Mouse (Mus musculus): ENCODE results near the gene Rps9. TPM values are rescaled to one million over a fixed set of nuclear protein-coding genes. Genes with fewer than 3 reads are reported as not detected.
"Not testable (repeated sequence)": the region's sequence is repeated elsewhere in the genome, so short reads cannot be mapped to it uniquely, and the experiment has no call there.

Rps9 gene
- polyA plus RNA-seq, 1 experiment from 2014 or later = 1,214 TPM

GRCm38 (mm10) chr7:3692987-3693808, 10.6 kb upstream of the Rps9 start, which contains the start of gene Mboat7:
Gene Mboat7 (minus strand): TSS chr7:3693523.
- Histone ChIP-seq H3K27ac (ENCODE audit: low read depth, low read length) (peak within 1 kb of the TSS; percentile 77), H3K27me3 (ENCODE audit: control insufficient read depth, insufficient read depth, low read length) (no peaks in the 10 kb centered on the region), H3K9me3 (ENCODE audit: control insufficient read depth, low read length) (no peaks in the 10 kb centered on the region), H3K4me3 (ENCODE audit: low read depth, low read length) (peak within 1 kb of the TSS; percentile 64), H3K4me1 (replicated peaks; ENCODE audit: control insufficient read depth, insufficient read depth, low read length) (peaks cover 3% of the 10 kb centered on the region; the same call in 1 of the 2 replicates), H3K9ac (ENCODE audit: low read length) (peak within 1 kb of the TSS; percentile 83), H3K4me2 (ENCODE audit: low read depth, low read length, severe bottlenecking) (peak within 1 kb of the TSS; percentile 89), H3K36me3 (ENCODE audit: control insufficient read depth, insufficient read depth, low read length) (no peaks in the 10 kb centered on the region; the same call in 1 of the 2 replicates)
- WGBS = under 1% methylated on average over 55 of the region's 55 CpGs
- peak; percentile 96 for DNase-seq (ENCODE audit: low spot score)
- ATAC-seq (replicated peaks; ENCODE audit: low FRiP score) = peak; percentile 88

GRCm38 (mm10) chr7:3693809-3694075, 10.1 kb upstream of the Rps9 start:
- WGBS = 0% methylated on average over 18 of the region's 18 CpGs
- Histone ChIP-seq H3K27me3 (ENCODE audit: control insufficient read depth, insufficient read depth, low read length) (no peaks in the 10 kb centered on the region), H3K9ac (ENCODE audit: low read length) (peak overlapping the region; percentile 75), H3K9me3 (ENCODE audit: control insufficient read depth, low read length) (no peaks in the 10 kb centered on the region), H3K4me3 (ENCODE audit: low read depth, low read length) (peak overlapping the region; percentile 64), H3K36me3 (ENCODE audit: control insufficient read depth, insufficient read depth, low read length) (no peaks in the 10 kb centered on the region; the same call in 1 of the 2 replicates), H3K27ac (ENCODE audit: low read depth, low read length) (peak overlapping the region; percentile 77), H3K4me2 (ENCODE audit: low read depth, low read length, severe bottlenecking) (peak overlapping the region; percentile 89), H3K4me1 (replicated peaks; ENCODE audit: control insufficient read depth, insufficient read depth, low read length) (peaks cover 3% of the 10 kb centered on the region; the same call in 1 of the 2 replicates)
- ATAC-seq (replicated peaks; ENCODE audit: low FRiP score) = no peak; the same call in 1 of the 2 replicates
- DNase-seq (ENCODE audit: low spot score) = no peak

GRCm38 (mm10) chr7:3694076-3694948, 9.5 kb upstream of the Rps9 start:
- Histone ChIP-seq H3K4me3 (ENCODE audit: low read depth, low read length) (peak overlapping the region; percentile 64), H3K4me2 (ENCODE audit: low read depth, low read length, severe bottlenecking) (peak overlapping the region; percentile 89), H3K27ac (ENCODE audit: low read depth, low read length) (peak overlapping the region; percentile 77), H3K27me3 (ENCODE audit: control insufficient read depth, insufficient read depth, low read length) (no peaks in the 10 kb centered on the region), H3K4me1 (replicated peaks; ENCODE audit: control insufficient read depth, insufficient read depth, low read length) (peaks cover 3% of the 10 kb centered on the region; the same call in 1 of the 2 replicates), H3K9me3 (ENCODE audit: control insufficient read depth, low read length) (no peaks in the 10 kb centered on the region), H3K9ac (ENCODE audit: low read length) (peak overlapping the region; percentile 75), H3K36me3 (ENCODE audit: control insufficient read depth, insufficient read depth, low read length) (no peaks in the 10 kb centered on the region; the same call in 1 of the 2 replicates)
- peak; percentile 84 for DNase-seq (ENCODE audit: low spot score)
- ATAC-seq (replicated peaks; ENCODE audit: low FRiP score) = peak; percentile 67
- WGBS = under 1% methylated on average over 52 of the region's 55 CpGs

- not testable (repeated sequence) for H3K36me3 ChIP-seq (ENCODE audit: control insufficient read depth, insufficient read depth, low read length); ATAC-seq (replicated peaks; ENCODE audit: low FRiP score); DNase-seq (ENCODE audit: low spot score); H3K4me1 ChIP-seq (replicated peaks; ENCODE audit: control insufficient read depth, insufficient read depth, low read length); H3K27me3 ChIP-seq (ENCODE audit: control insufficient read depth, insufficient read depth, low read length); H3K9me3 ChIP-seq (ENCODE audit: control insufficient read depth, low read length)
- Histone ChIP-seq H3K4me3 (ENCODE audit: low read depth, low read length) (peak overlapping the region; percentile 64), H3K9ac (ENCODE audit: low read length) (peak overlapping the region; percentile 75), H3K4me2 (ENCODE audit: low read depth, low read length, severe bottlenecking) (peak overlapping the region; percentile 89), H3K27ac (ENCODE audit: low read depth, low read length) (peak overlapping the region; percentile 77; the same call in 1 of the 2 replicates)
- WGBS = 11% methylated on average over 9 of the region's 9 CpGs
Measured at GRCm38 (mm10) chr7:3694949-3695305, 8.9 kb upstream of the Rps9 start.

GRCm38 (mm10) chr7:3698471-3698870, 5.3 kb upstream of the Rps9 start:
- no peaks in the 10 kb centered on the region; the same call in 1 of the 2 replicates for H3K36me3 ChIP-seq (ENCODE audit: control insufficient read depth, insufficient read depth, low read length)
- H3K27ac ChIP-seq (ENCODE audit: low read depth, low read length) = no peak overlapping the region
- DNase-seq (ENCODE audit: low spot score) (no peak), ATAC-seq (replicated peaks; ENCODE audit: low FRiP score) (no peak)
- 94% methylated on average over 6 of the region's 6 CpGs for WGBS
- no peaks in the 10 kb centered on the region for H3K9me3 ChIP-seq (ENCODE audit: control insufficient read depth, low read length)
- H3K4me1 ChIP-seq (replicated peaks; ENCODE audit: control insufficient read depth, insufficient read depth, low read length) = no peaks in the 10 kb centered on the region
- no peaks in the 10 kb centered on the region for H3K27me3 ChIP-seq (ENCODE audit: control insufficient read depth, insufficient read depth, low read length)
- no peak overlapping the region for H3K4me2 ChIP-seq (ENCODE audit: low read depth, low read length, severe bottlenecking)
- no peak overlapping the region for H3K9ac ChIP-seq (ENCODE audit: low read length)
- no peak overlapping the region for H3K4me3 ChIP-seq (ENCODE audit: low read depth, low read length)

- 18% methylated on average over 6 of the region's 6 CpGs for WGBS
- Histone ChIP-seq H3K27ac (ENCODE audit: low read depth, low read length) (peak overlapping the region; percentile 66; the same call in 1 of the 2 replicates), H3K4me2 (ENCODE audit: low read depth, low read length, severe bottlenecking) (peak overlapping the region; percentile 78), H3K9ac (ENCODE audit: low read length) (peak overlapping the region; percentile 88), H3K27me3 (ENCODE audit: control insufficient read depth, insufficient read depth, low read length) (no peaks in the 10 kb centered on the region), H3K9me3 (ENCODE audit: control insufficient read depth, low read length) (no peaks in the 10 kb centered on the region), H3K36me3 (ENCODE audit: control insufficient read depth, insufficient read depth, low read length) (peaks cover 2% of the 10 kb centered on the region; the same call in 1 of the 2 replicates), H3K4me3 (ENCODE audit: low read depth, low read length) (peak overlapping the region; percentile 92), H3K4me1 (replicated peaks; ENCODE audit: control insufficient read depth, insufficient read depth, low read length) (peaks cover 3% of the 10 kb centered on the region; the same call in 1 of the 2 replicates)
- ATAC-seq (replicated peaks; ENCODE audit: low FRiP score) (peak; percentile 54), DNase-seq (ENCODE audit: low spot score) (no peak)
Measured at GRCm38 (mm10) chr7:3703148-3703878, 480 bp upstream of the Rps9 start.

- H3K36me3 ChIP-seq (ENCODE audit: control insufficient read depth, insufficient read depth, low read length) = peaks cover 2% of the 10 kb centered on the region; the same call in 1 of the 2 replicates
- under 1% methylated on average over 20 of the region's 20 CpGs for WGBS
- peak overlapping the region; percentile 78 for H3K4me2 ChIP-seq (ENCODE audit: low read depth, low read length, severe bottlenecking)
- H3K4me3 ChIP-seq (ENCODE audit: low read depth, low read length) = peak overlapping the region; percentile 92
- peak overlapping the region; percentile 66 for H3K27ac ChIP-seq (ENCODE audit: low read depth, low read length)
- ATAC-seq (replicated peaks; ENCODE audit: low FRiP score) (peak; percentile 21), DNase-seq (ENCODE audit: low spot score) (no peak)
- no peaks in the 10 kb centered on the region for H3K9me3 ChIP-seq (ENCODE audit: control insufficient read depth, low read length)
- H3K27me3 ChIP-seq (ENCODE audit: control insufficient read depth, insufficient read depth, low read length) = no peaks in the 10 kb centered on the region
- H3K4me1 ChIP-seq (replicated peaks; ENCODE audit: control insufficient read depth, insufficient read depth, low read length) = peaks cover 3% of the 10 kb centered on the region; the same call in 1 of the 2 replicates
- peak overlapping the region; percentile 88 for H3K9ac ChIP-seq (ENCODE audit: low read length)
Measured at GRCm38 (mm10) chr7:3704475-3704874, 682 bp downstream of the Rps9 start.

GRCm38 (mm10) chr7:3705461-3705860, 1.7 kb downstream of the Rps9 start:
- peak overlapping the region; percentile 92 for H3K4me3 ChIP-seq (ENCODE audit: low read depth, low read length)
- peak overlapping the region; percentile 7; the same call in 1 of the 2 replicates for H3K27ac ChIP-seq (ENCODE audit: low read depth, low read length)
- not testable (repeated sequence) for H3K4me1 ChIP-seq (replicated peaks; ENCODE audit: control insufficient read depth, insufficient read depth, low read length); H3K36me3 ChIP-seq (ENCODE audit: control insufficient read depth, insufficient read depth, low read length); ATAC-seq (replicated peaks; ENCODE audit: low FRiP score); H3K9me3 ChIP-seq (ENCODE audit: control insufficient read depth, low read length); H3K27me3 ChIP-seq (ENCODE audit: control insufficient read depth, insufficient read depth, low read length)
- 2% methylated on average over 6 of the region's 7 CpGs for WGBS
- peak; percentile 50 for DNase-seq (ENCODE audit: low spot score)
- H3K4me2 ChIP-seq (ENCODE audit: low read depth, low read length, severe bottlenecking) = peak overlapping the region; percentile 78
- H3K9ac ChIP-seq (ENCODE audit: low read length) = peak overlapping the region; percentile 88

Data from forebrain, embryonic 11.5 days (tissue).